Mouse (Mus musculus) spleen, postnatal 14 days (tissue): Measurements from ENCODE around the gene Sell.

Source experiments
- DNase-seq, 2 experiments: peaks; one replicate each; pipeline ENCODE4 v3.0.0; 2021 to 2022; ENCODE audit warnings: low spot score in 2 of 2

Gene Sell

GRCm38 (mm10) chr1:164074606-164075140, 12.9 kb downstream of the Sell start:
- DNase-seq = no peak

- no peak for DNase-seq
Observed at GRCm38 (mm10) chr1:164075416-164075815, 13.6 kb downstream of the Sell start.

- DNase-seq = no peak
Observed at GRCm38 (mm10) chr1:164076441-164076840, 14.7 kb downstream of the Sell start.

- no peak for DNase-seq
Observed at GRCm38 (mm10) chr1:164077031-164077430, 15.2 kb downstream of the Sell start.

- peak in 1 of 2 experiments; percentile 27 for DNase-seq
Observed at GRCm38 (mm10) chr1:164078323-164078741, 16.6 kb downstream of the Sell start.

DNA sequence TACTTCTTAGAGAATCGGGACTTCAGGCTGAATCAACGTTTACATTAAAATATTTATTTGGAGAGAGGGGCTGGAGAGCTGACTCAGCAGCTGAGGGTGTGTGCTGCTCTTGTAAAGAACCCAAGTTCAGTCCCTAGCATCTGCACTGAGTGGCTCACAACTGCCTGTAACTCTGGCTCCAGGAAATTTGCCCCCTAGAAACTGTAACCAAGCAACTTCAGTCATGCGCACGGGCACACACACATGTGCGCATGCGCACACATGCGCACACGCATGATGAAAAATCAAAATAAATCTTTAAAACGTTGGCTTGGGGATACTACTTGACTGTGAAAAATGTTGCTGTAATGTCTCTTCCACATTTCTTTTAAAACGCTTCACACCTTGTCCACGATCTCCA, 17.3 kb downstream of the Sell start:
- no peak for DNase-seq

GRCm38 (mm10) chr1:164083046-164083445, 21.3 kb downstream of the Sell start:
- no peak for DNase-seq

DNA sequence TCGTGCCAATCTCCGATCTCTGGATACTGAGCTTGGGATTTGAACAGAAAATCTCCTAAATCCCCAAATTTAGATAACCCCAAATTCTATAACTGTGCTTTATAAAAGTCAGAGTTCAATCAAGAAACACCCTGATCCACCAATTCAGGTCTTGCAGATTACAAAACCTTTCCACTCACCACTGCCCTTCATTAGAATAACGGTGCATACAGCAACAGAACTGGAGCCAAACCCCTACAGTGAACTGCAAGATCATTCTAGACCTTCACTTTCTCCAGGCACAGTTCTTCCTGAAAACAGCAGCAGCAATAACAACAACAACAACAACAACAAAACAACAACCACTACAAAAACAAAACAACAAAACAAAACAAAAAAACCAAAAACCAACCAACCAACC, 25.0 kb downstream of the Sell start:
- DNase-seq = no peak

GRCm38 (mm10) chr1:164087872-164088271, 26.1 kb downstream of the Sell start:
- no peak for DNase-seq

DNA sequence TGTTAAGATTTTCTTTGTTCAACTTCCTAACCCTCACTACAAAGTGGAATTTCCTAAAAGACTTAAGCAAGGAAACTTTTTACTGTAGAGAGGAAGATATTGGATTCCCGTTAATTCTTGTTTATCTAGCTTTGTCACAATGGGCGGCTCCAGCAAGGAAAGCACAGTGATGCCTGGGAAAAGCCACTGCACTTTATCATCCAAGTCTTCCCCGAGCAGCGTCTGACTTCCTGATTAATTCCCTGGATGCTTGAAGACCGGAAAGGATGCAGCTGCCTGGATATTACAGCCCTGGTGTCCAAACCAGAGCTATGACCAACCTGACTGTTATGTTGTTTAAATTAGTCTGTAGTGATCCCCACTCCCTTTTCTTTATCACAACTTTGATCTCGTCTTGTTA, 35.0 kb downstream of the Sell start:
- no peak for DNase-seq

GRCm38 (mm10) chr1:164097911-164098310, 36.1 kb downstream of the Sell start:
- DNase-seq = no peak

GRCm38 (mm10) chr1:164098372-164098771, 36.6 kb downstream of the Sell start:
- DNase-seq = no peak

- no peak for DNase-seq
Observed at GRCm38 (mm10) chr1:164109763-164110162, 48.0 kb downstream of the Sell start.

DNA sequence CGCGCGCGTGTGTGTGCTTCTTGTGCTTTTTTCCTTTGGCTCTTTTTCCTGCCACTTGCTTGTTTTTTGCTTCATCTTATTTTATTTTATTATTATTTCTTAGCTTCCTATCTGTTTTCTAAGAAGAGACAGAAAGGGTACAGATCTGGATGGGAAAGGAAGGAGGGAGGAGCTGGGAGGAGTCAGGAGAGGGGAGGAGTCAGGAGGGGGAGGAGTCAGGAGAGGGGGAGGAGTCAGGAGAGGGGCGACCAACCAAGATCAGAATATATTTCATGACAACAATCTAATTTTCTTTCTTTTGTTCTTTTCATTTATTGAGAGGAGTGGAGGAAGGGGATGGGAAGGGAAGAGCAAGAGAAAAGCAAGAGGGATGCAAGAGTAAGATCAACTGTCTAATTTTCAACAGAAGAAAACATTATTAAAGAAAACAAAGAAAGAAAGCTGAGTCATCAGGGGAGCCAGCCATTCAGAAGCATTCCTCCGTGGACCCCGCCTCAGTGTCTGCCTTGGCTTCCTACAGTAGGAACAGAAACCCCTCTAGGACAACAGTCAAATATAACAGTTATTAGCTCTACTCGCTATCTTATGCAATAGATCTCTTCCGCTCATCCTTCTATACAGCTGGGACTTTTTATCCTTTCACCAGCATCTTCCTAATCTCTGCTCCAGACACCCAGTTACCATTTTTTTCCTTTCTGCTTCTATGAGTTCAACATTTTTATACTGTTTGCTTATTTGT, 49.0 kb downstream of the Sell start:
- DNase-seq = no peak

DNA sequence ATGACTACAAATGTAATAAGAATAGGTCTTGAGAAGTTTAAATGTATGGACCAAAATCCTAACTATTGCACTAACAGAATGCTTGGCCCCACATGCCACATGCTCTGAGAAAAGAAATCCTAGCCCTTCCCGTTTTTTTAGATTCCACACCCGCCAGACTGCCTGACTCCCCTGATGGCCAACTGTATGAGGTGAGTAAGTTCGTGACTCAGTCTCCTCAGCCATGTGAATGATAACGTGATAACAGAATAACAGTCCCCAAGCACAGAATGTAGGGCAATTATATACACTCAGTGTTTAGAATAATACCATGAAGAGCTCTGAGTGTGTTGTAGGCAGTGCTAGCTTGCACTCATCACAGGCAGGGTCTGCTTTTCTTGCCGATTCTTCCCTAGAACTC, 52.5 kb downstream of the Sell start:
- no peak for DNase-seq

DNA sequence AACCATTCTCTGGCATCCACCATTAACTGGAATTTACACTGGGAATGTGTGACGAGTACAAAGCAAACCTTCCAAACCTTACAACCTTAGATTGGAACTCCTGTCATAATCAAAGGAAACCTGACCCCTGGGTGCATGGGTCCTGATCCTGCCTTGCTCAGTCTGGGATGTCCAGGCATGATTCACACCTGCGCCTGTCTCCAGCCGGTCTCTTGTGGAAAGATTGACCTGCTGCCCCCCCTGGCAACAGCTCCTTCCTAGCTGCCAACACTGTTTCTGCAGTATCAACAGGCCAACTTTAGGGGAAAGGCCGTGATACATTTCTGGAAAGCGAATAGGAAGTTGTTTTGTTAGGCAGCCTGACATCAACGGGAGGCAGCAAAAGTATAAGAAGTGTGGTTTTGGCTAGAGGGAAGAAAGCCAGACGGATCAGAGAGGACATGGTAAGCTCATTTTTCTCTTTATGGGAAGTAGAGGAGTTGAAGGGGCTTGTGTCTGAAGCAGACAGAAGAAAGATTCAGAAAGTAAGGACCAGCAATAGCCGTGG, 53.2 kb downstream of the Sell start, which contains the start of gene Selp:
Gene Selp, plus strand, starts transcription at position 318 of the 547 bp plus-strand sequence.
- DNase-seq = no peak

DNA sequence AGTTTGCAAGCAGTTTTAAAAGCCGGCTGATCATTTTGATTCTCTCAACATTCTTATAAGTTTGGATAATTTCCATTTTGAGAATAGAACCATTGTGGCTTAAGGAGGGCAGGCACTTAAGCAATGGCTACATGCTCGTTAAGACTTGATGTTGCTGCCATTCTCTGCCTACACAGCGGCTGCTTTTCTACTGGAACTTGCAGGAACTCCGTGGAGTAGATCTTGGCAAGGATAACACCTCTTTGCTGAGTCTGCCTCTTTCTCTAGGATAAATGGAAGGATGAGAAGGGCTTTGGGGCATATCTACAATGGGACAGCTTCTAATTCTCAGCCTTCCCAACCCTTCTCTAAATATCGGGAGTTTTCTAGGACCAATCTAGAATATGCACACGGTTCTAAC, 53.9 kb downstream of the Sell start:
- no peak for DNase-seq

DNA sequence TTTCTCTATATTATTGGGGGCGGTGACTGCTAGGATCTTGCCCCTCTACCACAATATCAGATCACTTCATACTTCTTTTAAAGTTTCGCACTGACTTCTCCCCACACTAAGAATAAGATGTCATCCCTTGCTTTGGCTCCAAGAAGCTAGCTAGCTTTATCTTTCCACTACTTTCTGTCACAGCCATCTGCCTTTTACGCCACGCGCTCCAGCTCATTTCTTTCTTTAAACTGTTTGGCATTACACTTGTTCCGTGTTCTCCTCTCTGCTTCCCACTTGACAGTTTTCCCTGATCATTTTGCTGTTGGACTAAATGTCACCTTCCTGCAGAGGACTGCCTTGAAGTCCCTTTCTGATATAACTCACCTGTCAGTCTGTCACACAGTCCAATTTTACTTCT, 56.1 kb downstream of the Sell start:
- no peak for DNase-seq

GRCm38 (mm10) chr1:164119892-164120776, 58.4 kb downstream of the Sell start:
- no peak for DNase-seq

DNA sequence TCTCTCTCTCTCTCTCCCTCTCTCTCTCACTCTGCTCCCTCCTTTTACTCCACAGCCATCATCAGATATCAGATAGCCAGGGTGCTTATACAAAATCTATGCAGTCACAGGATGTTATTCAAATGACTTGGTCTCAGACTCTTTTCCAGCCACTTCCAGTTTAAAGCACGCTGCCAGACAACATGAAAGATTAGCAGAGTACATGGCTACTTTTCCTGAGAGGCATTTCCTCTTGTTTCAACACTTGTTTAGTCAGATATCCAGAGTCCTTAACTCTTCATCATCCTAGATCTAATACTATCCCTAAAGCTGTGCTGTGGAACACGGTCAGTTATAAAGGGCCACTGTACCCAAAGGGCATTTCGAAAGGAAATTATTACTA, 59.0 kb downstream of the Sell start:
- DNase-seq = no peak

GRCm38 (mm10) chr1:164123836-164124235, 62.1 kb downstream of the Sell start:
- DNase-seq = no peak

DNA sequence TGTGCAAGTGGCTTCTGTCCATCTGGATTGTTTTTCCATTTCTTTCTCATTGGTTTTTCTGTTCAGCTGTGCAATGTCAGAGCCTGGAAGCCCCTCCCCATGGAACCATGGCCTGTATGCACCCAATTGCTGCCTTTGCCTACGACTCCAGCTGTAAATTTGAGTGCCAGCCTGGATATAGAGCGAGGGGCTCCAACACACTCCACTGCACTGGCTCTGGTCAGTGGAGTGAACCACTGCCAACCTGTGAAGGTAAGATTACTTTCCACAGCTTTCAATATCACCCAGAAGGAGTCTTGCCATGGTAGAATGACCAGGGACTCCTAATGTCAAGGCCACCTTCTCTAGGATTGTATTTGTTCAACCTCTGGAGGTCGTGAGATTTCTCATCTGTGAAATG, 68.2 kb downstream of the Sell start:
- DNase-seq = no peak
